Mouse (Mus musculus): ENCODE data around the gene Col5a2.

- TF ChIP-seq CTCF (IDR thresholded peaks at IDR 0.05; ENCODE audit: low read depth, low read length) = no peak
- no peak for TF ChIP-seq POLR2A (IDR thresholded peaks at IDR 0.05; ENCODE audit: borderline replicate concordance, low read depth, low read length)
Measured at GRCm38 (mm10) chr1:45481876-45482275, 21.2 kb downstream of the Col5a2 start.
